ENCODE assay signal across 8 mouse cellular contexts in genomic region chr11:70074379-70075071, GRCm38 (mm10). TPM values are rescaled to one million over a fixed set of nuclear protein-coding genes. Genes with fewer than 3 reads are reported as not detected.
A peak's percentile ranks its signal among the peaks of the same experiment; 100 is the strongest.
DNase-seq lines count a peak whose midpoint lies in the region; ATAC-seq lines count a peak whose summit lies in the region.

No protein-coding gene starts in this region.

- WGBS in hindbrain, embryonic 13.5 days: 41% methylated on average over 17 of the region's 17 CpGs

- H3K27ac ChIP-seq in hindbrain, embryonic 13.5 days: no peak overlapping the region

- H3K4me2 ChIP-seq in hindbrain, embryonic 13.5 days: peak overlapping the region; percentile 26; the same call in 1 of the 2 replicates

- 0 out of 2 replicates have a peak, but pooled peaks cover 2% of the 10 kb centered on the region for H3K4me1 ChIP-seq in hindbrain, embryonic 13.5 days (replicated peaks)

- H3K9ac ChIP-seq in hindbrain, embryonic 13.5 days: no peak overlapping the region

- H3K36me3 ChIP-seq in hindbrain, embryonic 13.5 days: no peaks in the 10 kb centered on the region

- no peaks in the 10 kb centered on the region for H3K9me3 ChIP-seq in hindbrain, embryonic 13.5 days

- no peak overlapping the region for H3K4me3 ChIP-seq in hindbrain, embryonic 13.5 days

- no peak for ATAC-seq in hindbrain, embryonic 13.5 days (ENCODE audit: low FRiP score)

- DNase-seq in MN1 (ENCODE audit: low spot score): peak; percentile 79
- peak; percentile 78 to 84 for DNase-seq in cerebellum, adult 18-20 months
- DNase-seq in forelimb bud, embryonic 11.5 days (ENCODE audit: low read depth, low spot score): peak; percentile 78
- peak; percentile 45 for DNase-seq in left cerebral cortex, adult 11 months (ENCODE audit: low spot score)
- peak; percentile 92 for DNase-seq in lung, postnatal 36 days
- DNase-seq in retina, embryonic 14.5 days (ENCODE audit: low spot score): peak; percentile 93
- DNase-seq in urinary bladder, postnatal 10 days (ENCODE audit: low spot score): peak; percentile 45

- no peaks in the 10 kb centered on the region for H3K27me3 ChIP-seq in hindbrain, embryonic 13.5 days

RNA-seq across cellular contexts. Expression of gene Asgr2, which starts 17.9 kb away (rescaled TPM):
- polyA plus RNA-seq in hindbrain, embryonic 13.5 days (2015; fragmentation: Nextera tagmentation; extraction: Ambion mirVana): not detected in 2 replicates

RNA-seq across cellular contexts. Expression of gene Asgr1, which starts 20.6 kb away (rescaled TPM):
- 1.5 and 1.7 TPM in 2 replicates for polyA plus RNA-seq in hindbrain, embryonic 13.5 days (2015; fragmentation: Nextera tagmentation; extraction: Ambion mirVana)

RNA-seq across cellular contexts. Expression of gene Mgl2, which starts 55.6 kb away (rescaled TPM):
- polyA plus RNA-seq in hindbrain, embryonic 13.5 days (2015; fragmentation: Nextera tagmentation; extraction: Ambion mirVana): 0.88 and 0.95 TPM in 2 replicates

RNA-seq across cellular contexts. Expression of gene Dlg4, which starts 57.8 kb away (rescaled TPM):
- 28.1 TPM in 2 replicates for polyA plus RNA-seq in hindbrain, embryonic 13.5 days (2015; fragmentation: Nextera tagmentation; extraction: Ambion mirVana)

RNA-seq across cellular contexts. Expression of gene Acadvl, which starts 59.3 kb away (rescaled TPM):
- polyA plus RNA-seq in hindbrain, embryonic 13.5 days (2015; fragmentation: Nextera tagmentation; extraction: Ambion mirVana): 56.9 and 59.4 TPM in 2 replicates
